Mouse (Mus musculus) embryonic stem cell, embryonic (primary cell): ENCODE measurements at regions not wholly inside any gene's neighbourhood (a gene's known extent, or its start where the extent isn't known, plus 50 kb on each side); places are given as distances from the start of the nearest gene placed in this dataset.

Experiments
- CTCF ChIA-PET, 4 experiments: fragments of 300-600 bp in 2 of 4; fragments of 350-600 bp in 2 of 4; sonication (Branson Sonifier 250); formaldehyde crosslinking; loops; one replicate each; lab custom pipeline; 2022; ENCODE audit warnings: inconsistent platforms in 2 of 4; lab: Charles Lee
- POLR2A ChIA-PET, 4 experiments: fragments of 300-600 bp in 2 of 4; fragments of 350-600 bp in 2 of 4; sonication (Branson Sonifier 250); formaldehyde crosslinking; loops; one replicate each; lab custom pipeline; 2022; ENCODE audit warnings: antibody characterized with exemption in 4 of 4, inconsistent platforms in 1 of 4; lab: Charles Lee

DNA sequence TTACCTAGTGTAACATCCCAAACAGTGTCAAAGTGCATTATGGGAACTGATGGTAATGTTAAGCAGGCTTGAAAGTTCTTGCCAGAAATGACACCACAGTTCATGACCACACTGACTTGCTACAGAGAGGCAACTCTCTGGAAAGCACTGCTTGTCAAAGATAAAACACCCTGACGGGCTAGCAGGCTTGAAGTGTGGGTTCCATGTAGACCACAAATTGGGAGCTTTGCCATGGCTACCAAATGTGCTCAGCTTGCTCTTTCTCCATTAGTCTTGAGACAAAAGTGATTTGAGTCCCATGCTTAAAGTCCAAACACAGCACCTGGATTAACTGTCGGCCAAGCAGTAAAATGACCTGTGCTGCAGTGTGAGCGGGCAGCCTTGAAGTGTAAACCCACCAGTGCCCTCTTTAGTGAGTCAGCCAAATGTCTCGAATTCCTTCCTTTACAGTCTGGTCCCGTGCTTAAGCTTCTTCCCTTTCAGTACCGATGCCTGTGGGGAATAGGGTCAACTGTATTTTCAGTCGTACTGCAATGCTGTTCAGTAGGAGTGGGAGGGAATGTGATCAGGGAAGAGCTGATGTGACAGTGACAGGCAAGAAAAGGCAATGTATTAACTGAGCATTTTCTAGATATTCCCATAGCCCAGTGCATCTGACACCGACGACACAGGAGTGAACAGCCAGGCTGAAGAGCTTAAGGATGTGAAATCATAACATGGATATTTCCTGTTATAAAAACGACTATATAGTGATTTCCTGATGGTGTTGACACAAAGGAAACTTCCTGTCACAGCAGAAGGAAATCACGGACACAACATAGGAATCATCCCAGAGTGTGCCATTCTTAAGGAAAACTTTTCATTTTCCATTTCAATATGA is 600.4 kb upstream of the Nr5a2 start:
- ChIA-PET CTCF (no interaction called here), POLR2A (interaction anchor here in 1 of 4 experiments (0.6 kb wide), 1 partner anchor 796 kb away, joined by 3 read pairs; no protein-coding TSS in a partner anchor)

DNA sequence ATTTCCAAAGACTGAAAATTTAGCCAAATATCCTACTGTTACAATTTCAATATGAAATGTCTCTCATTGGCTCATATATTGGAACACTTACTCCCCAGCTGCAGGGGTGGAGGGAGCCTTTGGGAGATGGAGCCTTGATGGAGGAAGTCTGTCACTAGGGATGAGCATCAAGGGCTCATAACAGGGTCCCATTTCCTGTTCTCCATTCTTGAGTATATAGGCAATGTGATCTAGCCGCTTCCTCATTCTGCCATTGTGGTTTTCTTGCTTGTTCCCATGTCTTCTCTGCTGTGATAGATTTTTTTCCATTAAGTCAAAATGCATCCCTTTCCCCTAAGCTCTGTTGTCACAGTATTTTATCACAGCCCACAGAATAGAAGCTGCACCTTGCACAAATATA is 589.4 kb upstream of the Nr5a2 start:
- ChIA-PET POLR2A (no interaction called here), CTCF (no interaction called here)

DNA sequence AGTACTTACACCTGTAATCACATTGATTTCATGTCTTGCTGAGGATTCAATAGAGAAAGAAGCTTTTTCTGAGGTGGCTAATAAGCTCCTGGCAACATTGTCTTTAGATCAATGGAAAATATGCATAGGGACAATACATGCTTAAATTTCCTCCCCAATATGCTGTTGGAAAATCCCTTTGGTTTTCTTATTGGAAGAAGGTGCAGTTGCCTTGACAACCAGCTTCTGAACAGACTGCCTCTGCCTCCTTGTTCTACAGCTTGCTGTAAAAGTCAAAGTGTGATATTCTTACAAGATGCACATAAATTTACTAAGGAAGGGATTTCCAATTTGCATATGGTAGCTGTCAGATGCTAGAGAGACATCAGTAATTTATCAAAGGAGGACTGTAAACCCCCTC is 585.4 kb upstream of the Nr5a2 start:
- CTCF ChIA-PET, result no interaction called here

DNA sequence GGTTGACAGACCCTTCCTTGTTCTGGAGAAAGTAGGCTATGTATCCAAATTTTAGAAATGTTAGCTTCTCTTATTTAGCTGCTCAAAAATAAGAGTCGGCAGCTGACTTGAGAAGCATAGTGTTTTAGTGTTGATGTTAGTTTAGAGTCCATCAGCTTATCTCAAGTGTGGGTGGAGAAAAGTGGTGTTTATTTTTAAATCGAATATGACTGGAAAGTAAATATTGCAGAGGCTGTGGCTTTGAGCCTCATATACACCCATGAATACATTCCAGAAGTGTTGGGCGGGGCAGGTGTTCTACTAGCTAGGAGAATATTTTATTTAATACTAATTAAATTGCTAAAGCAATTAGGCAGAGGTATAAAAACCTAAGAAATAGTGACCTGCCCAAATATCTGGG is 583.6 kb upstream of the Nr5a2 start:
- POLR2A ChIA-PET, result no interaction called here
- CTCF ChIA-PET, result no interaction called here

More for the DNA sequence above, 585.4 kb upstream of the Nr5a2 start:
- POLR2A ChIA-PET, result no interaction called here

DNA sequence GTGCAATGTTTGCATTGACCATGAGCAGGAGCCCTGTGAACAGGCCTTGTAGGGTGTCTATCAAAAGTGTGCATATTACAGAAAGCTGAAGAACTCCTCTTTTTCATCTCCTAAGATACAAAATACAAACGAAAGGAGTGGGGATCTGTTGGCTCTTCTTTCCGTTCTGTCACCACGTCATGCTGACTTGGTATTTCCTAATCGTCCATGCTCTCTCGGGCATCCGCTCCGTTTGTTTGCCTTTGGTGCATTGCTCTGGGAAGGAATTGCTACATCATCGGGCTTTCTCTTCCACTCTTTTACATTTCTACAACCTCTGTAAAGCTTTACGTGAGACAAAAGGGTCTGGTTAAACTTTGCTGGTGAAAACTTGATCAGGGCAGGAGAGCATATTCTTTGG is 581.2 kb upstream of the Nr5a2 start:
- POLR2A ChIA-PET, result no interaction called here
- CTCF ChIA-PET, result no interaction called here

DNA sequence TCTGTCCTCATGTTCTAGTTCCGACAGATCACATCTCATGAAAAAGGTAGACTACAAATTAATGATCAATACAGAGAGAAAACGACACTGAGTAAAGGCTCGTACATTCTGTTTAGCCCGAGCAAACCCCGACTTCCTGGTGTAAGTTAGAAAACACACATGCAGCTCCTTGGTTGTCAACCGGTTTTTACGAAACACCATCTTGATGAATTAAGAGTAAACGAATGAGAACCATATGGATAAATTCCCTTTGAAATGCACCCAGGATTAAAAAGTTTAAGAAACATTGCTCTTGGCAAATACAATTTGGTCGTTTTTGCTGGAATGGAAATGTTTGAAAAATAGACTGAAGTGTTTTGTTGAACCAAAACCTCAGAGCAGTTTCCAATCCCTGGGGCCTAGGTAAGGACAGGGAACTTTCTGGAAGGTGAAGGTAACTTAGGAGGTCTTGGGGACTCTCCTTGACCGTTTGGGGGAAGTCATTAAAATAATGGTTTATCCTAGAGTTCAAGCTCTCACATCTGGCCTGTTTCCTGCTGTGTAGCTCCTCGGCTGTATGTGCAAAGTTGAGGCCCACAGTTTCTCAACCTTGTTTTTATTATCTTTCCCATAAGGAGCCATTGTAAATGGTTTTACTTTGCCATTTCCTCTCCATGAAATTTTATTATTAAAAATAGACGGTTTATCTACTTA is 579.3 kb upstream of the Nr5a2 start:
- POLR2A ChIA-PET, result no interaction called here

DNA sequence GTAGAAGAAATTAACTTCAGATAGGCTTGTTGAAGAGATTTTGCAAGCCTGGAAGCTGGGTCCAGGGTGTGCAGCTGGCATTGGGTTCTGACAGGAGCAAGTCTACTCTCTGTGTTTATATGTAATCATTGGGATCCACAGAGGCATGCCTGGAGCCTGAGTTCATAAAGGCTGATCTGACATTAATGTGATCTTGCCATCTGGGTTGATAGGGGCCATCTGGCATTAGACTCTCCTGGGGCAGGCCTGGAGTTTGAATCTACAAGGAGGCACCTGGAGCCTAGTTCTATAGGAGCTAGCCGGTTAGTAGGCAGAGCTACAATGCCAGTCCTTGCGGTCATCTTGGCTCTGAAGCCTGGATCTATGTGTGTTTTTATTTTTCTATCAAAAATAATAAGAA is 554.5 kb upstream of the Nr5a2 start:
- POLR2A ChIA-PET, result no interaction called here
- CTCF ChIA-PET, result no interaction called here

More for the DNA sequence above, 579.3 kb upstream of the Nr5a2 start:
- CTCF ChIA-PET, result no interaction called here

DNA sequence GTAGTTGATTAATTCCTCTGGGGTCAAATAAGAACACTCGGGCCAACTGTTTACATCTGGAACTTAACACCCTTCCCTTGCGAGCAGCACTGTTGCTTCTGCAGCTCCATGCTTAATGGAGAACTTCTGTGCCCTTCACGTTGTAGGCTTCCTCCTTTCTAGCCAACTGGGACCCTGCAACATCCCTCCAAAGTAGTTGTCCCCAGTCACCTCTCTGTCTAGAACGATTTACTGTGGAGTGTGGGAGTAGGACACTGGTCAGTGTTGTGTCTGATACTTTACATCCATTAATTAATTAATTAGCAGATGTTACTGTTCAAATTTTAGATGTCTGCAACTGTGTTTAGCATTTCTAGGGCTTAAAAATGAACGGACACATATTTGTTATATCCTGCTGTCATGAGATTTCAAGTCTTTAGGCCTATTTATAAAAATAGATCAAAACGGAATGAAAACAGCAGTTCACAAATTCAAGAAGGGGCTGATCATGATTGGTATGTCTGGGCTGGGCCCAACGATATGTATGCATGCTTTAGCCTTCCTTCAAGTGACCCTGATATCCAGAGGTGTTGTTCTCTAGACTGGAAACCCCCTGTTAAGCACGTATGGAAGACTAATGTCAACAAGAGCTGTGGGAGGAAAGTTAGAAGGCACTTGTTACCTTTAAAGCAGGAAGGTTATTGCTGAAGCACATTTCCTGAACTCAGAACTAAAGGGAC is 543.6 kb upstream of the Nr5a2 start:
- CTCF ChIA-PET, result no interaction called here
- POLR2A ChIA-PET, result interaction anchor here in 1 of 4 experiments (0.6 kb wide), 1 partner anchor 282 kb away, joined by 3 read pairs; no protein-coding TSS in a partner anchor

DNA sequence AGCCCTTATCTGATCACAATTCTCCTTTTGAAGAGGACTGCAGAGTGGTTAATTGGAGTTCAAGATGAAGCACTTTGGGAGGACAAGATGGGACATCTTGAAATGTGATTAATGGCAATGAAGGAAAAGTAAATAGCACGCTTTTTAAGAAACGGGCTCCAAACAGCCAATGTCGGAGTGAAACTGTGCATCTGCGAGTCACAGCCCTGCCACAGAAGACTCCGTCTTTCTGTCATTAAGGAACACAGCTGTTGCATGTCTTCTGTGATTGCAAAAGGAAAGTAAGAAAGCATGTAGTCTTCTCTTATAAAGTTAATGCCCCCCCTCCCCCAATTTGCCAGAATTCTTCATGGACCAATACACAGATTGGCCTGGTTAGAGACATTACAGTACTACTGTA is 528.0 kb upstream of the Nr5a2 start:
- POLR2A ChIA-PET, result no interaction called here
- CTCF ChIA-PET, result interaction anchor here in 1 of 4 experiments (0.5 kb wide), 1 partner anchor 481 kb away, joined by 4 read pairs; no protein-coding TSS in a partner anchor

DNA sequence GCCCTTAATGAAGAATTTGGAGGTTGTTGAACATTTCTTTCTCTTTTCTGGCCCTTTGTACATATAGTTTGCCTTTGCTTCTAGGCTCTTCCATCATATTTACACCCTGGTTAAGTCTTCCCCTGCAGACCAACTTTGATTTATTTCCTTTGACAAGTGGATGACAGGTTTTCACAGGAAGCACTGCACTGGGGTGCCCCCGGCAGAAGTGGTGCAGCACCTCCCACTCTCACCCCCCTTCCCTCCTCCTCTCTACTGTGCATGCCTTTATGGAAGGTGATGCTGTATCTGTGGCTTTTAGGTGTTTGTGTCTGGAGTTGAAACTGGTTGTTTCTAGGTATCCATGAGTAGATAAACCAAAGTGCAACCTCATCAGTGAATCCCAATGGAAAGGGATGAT is 518.2 kb upstream of the Nr5a2 start:
- ChIA-PET POLR2A (no interaction called here), CTCF (no interaction called here)

DNA sequence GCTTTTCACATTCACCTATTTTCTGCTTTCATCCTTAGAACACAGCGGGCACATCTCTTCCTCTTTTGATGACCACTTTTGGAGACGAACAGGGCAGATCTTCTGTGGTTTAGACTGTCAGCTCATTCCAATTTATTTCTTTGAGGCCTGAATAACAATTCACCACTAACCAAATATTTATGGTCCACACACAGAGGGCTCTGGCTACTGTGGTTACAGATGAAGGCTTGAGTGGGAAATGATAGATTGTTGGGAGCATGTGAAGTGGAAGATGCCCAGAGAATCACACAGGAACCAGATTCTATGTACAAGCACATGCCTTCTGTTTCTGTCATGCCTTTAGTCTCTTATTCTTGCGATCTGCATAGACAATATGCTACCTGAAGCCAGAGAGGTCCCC is 517.0 kb upstream of the Nr5a2 start:
- ChIA-PET CTCF (no interaction called here), POLR2A (no interaction called here)

DNA sequence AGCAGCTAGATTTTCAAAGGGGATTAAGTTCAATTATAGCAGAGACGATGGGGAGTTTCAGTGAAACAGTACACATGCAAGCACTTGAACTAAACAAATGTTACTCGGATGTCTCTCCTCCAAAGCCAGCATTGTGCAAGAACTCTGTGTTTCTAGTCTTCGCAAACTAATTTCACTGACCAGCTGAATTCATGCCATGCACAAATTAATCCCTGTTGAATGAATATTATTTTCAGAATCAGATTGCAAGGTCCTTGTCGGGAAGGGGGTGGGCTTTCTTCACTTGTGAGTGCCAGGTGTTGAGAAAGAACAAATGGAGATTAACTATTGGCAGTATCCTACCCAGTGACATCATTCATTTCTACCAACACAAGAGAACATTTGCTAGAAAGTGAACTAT is 514.6 kb upstream of the Nr5a2 start:
- ChIA-PET CTCF (no interaction called here), POLR2A (no interaction called here)

DNA sequence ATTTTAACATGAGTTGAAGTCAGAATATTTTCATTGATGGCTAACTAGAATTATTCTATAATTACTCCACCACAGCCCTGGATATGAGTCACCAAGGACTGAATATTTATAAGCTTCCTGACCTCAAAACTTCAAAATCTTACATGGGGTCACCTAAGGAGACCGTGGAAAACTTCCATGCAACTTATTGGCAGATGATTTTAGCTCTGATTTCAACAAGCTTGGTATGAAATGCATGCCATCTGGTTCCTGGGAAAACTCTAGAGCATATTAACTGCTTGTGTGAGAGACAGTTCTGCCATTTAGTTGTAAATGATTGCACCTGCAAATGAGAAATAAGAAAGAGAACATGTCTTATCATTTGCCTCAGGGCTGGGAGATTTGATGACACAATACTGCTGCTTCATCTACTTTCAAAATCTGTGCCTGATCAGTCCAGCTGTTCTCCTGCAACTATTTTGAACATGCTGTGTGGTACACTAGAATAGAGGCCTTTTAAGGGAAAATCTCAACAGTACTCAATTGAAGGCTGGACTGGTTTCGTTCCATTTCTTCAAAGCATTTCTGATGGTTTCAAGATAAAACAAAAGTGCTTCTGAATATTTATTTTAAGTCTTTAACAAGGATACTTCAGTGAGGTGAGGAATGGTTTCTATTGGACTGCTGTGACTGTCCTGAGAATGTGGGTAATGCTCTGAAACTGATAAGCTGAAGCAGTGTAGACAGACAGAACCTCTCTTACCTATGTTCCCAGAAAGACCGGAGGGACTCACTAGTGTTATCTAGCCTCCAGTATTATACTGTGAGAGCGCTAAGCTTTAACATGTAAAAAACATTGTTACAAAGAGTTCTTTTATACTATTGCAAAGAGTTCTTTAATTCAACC is 513.8 kb upstream of the Nr5a2 start:
- ChIA-PET CTCF (no interaction called here), POLR2A (no interaction called here)

DNA sequence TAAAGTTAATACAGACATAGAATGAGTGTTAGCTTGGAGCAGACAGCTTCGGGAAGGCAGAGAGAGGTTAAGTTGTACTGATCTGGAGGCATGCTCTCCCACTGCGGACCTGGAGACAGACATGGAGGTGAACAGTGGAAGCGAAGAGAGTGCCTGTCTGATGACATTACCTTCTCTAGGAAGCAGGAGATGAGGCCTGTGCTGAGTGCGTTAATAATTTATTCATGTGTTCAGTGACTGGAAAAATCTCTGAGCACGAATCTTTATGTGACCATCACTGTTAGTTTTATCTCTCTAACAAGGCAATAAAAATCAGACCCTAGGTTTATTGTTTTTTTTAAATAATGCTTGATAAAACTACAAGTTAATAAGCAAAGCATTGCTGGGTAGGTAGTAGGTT is 504.7 kb upstream of the Nr5a2 start:
- CTCF ChIA-PET, result no interaction called here
- POLR2A ChIA-PET, result no interaction called here

DNA sequence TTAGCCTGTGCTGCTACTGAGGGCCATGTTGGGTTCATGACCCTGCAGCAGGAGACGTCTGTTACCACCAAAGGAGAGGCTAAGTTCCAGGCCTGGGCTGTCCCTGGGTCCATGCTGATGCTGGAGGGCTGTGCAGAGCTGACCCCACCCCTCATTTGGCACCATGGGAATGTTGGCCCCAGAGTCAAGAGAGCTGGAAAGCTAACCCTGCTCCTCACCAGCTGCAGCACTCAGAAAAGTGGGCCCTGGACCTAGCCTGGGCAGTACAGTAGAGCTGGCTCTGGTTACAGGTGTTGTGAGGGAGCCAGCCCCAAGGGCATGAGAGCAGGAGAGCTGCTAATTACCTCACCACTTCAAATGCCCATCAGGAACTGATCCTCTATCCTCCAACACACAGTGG is 500.9 kb upstream of the Nr5a2 start:
- POLR2A ChIA-PET, result no interaction called here
- CTCF ChIA-PET, result no interaction called here

DNA sequence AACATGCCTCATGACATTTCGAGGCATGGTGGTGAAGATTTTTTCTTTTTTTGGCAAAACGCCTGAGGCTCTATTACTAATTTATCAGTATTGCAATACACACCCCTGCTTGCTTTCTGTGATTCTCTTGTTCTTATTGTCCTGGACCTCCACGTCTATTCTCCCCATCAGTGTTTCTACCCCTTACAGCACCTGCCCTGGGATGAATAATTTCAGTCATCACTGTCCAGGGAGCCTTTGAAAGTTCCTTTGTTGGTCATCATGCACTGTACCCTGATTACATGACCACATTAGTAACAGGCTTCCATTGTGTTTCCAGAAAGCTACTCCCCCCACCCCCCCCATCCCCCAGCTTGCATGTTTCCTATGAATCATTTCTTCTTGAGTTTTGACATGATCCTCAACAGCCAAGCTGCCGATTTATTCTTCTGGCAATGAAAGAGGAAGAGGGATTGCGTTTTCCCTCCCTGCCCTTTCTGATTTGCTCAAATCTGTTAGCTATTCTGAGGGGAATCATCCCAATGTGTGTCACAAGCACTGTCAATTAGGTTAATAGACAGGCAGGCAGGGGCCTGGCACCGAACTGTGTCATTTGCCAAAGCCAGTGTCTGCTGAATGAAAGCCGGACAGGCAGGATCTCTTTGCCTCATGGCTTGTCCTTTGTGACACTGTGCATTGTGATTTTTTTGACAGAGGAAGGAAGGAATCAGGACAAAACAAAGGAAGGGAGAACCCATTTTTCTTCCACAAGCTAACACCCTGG is 493.4 kb upstream of the Nr5a2 start:
- POLR2A ChIA-PET, result interaction anchor here in 1 of 4 experiments (0.6 kb wide), 1 partner anchor 530 kb away, joined by 4 read pairs; no protein-coding TSS in a partner anchor
- CTCF ChIA-PET, result no interaction called here

DNA sequence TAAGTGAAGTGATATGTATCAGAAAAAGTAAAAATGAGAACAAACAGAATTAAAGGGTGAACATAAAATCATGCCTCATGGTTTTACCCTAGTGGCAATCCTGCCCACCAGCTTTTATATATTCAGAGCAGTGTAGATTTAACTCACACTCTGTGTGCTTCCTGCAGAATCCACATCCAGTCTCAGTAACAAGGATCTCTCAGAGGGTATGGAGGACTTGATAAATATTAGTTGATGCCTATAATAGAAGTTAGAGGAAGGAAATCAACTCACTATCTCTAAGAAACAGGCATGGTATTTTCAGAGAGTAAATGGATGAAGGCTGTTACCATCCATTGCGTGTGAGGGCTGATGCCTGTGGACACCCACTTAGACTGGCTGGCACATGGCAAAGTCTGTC is 492.5 kb upstream of the Nr5a2 start:
- CTCF ChIA-PET, result no interaction called here

DNA sequence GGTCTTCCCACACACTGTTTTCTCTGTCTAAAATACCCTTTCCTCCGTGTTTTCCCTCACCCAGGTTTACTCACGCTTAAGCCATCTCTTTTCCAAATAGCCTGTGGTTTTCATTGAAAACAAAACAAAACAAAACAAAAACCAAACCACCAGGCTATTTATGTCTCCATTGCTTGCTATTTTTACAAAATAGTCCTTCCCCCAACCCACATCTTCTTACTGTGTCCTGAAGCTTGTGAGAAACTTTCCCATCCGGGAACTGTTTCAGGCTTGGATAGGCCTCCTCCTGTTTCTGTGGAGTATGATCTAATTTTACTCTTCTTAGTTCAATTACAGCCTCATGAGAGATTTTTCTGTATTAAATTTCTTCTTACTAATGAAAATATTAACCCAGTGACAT is 486.2 kb upstream of the Nr5a2 start:
- ChIA-PET CTCF (no interaction called here), POLR2A (interaction anchor here in 1 of 4 experiments (0.7 kb wide), 1 partner anchor 49 kb away, joined by 3 read pairs; no protein-coding TSS in a partner anchor)

More for the DNA sequence above, 492.5 kb upstream of the Nr5a2 start:
- POLR2A ChIA-PET, result no interaction called here
